Mouse (Mus musculus): ENCODE results near the gene Rpusd4.

Rpusd4 gene

DNA sequence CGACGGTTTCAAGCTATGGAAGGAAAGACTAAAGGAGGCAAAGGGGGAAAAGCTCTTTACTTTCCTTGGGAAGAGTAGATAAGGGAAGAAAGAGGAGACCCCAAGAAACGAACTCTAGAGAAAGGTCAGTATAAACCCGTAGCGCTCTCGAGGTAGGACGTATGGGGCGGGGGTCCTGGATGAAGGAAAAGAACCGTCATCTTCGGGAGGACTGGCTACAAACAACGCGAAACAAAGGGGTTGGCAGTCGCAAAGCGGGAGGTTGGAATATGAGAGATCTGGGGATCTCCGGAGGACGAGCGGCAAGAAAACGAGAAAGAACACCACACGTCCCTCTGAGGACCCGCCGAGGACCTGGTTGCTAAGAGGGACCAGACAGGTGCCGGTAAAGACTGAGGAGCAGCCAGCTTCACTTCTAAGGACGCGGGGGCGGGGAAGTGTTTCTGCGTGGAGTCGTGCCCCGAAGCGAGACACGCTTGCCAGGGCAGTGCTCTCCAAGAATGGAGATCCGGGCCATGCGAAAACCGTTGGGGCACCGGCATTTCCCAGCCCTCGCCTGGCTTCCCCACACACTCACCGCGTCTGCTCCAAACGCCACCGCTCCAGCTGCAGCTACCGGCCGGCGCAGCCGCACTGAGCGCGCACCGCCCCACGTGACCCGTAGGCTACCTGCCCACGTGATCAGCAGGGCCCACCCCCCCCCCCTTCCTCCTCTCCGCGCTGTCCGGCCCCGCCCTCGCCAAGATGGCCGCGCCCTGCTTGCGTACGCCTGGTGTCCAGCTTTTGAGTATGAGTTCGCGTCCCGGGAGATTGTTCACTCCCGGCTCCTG is at the start of gene Rpusd4, which contains the start of gene Fam118b:
TSS of gene Rpusd4 (plus strand) at position 720 of the 830 bp plus-strand sequence.
TSS of gene Fam118b (minus strand) at position 660 of the 830 bp plus-strand sequence.
- DNase-seq: peak; percentile 81 to 89

GRCm38 (mm10) chr9:35217963-35218362 is 49.7 kb upstream of the Rpusd4 start:
- DNase-seq: no peak

- no peak for DNase-seq
These were observed 44.2 kb upstream of the Rpusd4 start for GRCm38 (mm10) chr9:35223466-35223865.

GRCm38 (mm10) chr9:35228671-35229070 is 39.0 kb upstream of the Rpusd4 start:
- no peak for DNase-seq

DNA sequence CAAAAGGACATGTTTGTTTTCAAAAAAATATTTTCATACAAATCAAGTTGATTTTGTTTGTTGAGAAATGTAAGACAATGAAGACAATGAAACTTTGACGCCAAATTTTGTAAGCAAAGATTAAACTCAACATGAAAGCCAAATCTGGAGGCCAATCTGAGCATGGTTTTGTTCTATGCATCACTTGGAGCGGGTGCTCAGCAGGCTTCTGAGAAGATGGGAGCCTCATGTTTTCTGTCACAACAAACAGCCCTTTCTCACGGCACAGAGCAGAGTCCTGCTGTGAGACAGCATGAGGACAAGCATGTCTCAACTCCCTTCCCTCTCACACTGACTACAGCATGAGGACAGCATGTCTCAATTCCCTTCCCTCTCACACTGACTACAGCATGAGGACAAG is 31.7 kb upstream of the Rpusd4 start:
- DNase-seq: no peak

- no peak for DNase-seq
These were observed 29.3 kb upstream of the Rpusd4 start for GRCm38 (mm10) chr9:35238371-35238770.

GRCm38 (mm10) chr9:35238915-35239571 is 28.6 kb upstream of the Rpusd4 start:
- no peak for DNase-seq

- DNase-seq: no peak
These were observed 27.9 kb upstream of the Rpusd4 start for GRCm38 (mm10) chr9:35239734-35240133.

- DNase-seq: no peak
These were observed 20.3 kb upstream of the Rpusd4 start for GRCm38 (mm10) chr9:35247405-35247804.

GRCm38 (mm10) chr9:35249476-35249875 is 18.2 kb upstream of the Rpusd4 start:
- no peak for DNase-seq

DNA sequence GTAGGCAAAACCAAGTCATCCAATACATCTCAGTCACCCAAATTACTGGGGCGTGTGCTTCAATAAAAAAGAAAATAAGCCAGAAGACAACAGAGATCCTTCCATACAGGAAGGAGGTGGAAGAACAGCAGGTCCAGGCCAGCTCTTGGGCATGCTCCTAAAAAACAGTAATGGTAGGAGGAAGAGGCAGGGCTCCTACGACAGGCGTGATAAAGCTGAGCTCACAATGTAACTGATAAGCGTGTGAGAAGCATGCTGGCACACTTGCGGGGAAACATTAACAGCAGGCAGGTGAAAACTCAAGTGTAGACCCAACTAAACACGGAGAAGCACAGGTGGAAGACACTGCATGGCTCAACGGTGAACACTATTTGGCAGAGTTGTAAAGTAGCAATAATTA is 10.3 kb upstream of the Rpusd4 start:
- DNase-seq: no peak

DNA sequence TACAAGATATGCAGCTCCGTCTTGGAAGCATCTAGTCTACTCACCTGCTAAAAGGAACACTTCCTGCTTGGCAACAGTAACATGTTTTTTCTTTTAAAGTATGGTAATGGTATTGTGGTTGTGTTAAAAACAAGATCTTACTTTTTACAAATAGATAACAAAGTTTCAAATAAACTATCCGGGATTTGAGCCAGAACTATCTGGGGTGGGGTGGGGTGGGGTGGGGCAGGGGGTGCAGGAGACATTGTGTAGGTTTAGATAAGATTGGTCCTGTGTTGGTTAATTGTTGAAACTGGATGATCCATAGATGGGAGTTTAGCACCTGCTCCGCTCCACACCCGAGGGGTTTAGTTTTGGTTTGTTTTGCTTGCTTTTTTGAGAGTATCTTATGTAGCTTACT is 5.2 kb upstream of the Rpusd4 start:
- no peak for DNase-seq

DNA sequence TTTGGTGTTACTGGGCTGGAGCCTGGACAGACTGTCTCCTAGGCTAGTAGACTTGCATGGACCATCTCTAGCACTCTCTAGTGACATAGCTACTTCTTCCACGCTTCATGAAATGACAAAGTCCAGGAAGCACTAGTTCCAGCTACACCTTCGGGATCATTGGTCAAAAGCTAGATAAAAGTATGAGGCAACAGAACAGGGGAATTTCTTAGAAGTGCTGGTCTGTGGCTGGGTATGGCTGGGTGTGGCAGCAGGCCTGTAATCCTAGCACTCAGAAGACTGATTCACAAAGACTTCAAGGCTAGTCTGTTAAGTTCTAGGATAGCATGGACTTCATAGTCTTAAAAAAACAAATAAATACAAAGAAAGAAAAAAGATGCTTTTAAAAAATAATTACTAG is 4.2 kb upstream of the Rpusd4 start:
- no peak for DNase-seq

GRCm38 (mm10) chr9:35264509-35264908 is 3.2 kb upstream of the Rpusd4 start:
- no peak for DNase-seq

- no peak for DNase-seq
These were observed 481 bp downstream of the Rpusd4 start for GRCm38 (mm10) chr9:35267976-35268715.

DNA sequence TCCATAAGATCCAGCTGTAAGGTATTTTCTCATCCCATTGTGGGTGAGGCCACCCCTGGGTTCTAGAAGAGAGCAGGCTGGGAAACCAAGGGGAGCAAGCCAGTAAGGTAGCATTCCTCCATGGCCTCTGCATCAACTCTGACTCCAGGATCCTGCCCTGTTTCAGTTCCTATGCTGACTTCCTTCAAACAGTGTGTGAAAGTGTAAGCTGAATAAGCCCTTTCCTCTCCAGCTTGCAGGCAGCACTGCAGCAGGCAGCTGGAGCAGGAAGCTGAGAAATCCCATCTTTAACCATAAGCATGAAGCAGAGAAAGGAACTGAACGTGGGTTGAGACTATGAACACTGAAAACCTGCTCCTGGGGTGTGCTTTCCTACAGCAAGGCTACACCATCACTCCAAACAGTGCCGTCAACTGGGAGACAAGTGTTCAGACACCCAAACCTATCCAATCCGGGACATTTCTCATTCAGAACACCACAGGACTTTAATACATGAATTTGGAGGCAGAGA is 10.2 kb downstream of the Rpusd4 start:
- DNase-seq: no peak

DNA sequence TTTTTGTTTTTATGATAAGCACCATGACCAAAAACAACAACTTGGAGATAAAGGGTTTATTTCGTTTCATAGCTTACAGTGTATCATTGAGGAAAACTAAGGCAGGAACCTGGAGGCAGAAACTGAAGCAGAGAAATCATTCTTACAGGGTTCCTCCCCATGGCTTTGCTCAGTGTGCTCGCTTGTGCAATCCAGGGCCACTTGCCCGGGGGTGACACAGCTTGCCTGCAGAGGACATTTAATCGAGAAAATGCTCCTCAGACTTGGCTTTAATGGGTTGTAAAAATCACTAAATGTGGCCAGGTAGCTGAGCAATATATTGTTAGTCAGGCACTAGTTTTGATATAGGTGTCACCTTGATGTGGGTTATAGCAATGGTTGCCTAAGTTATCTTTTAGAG is 10.8 kb downstream of the Rpusd4 start:
- no peak for DNase-seq

DNA sequence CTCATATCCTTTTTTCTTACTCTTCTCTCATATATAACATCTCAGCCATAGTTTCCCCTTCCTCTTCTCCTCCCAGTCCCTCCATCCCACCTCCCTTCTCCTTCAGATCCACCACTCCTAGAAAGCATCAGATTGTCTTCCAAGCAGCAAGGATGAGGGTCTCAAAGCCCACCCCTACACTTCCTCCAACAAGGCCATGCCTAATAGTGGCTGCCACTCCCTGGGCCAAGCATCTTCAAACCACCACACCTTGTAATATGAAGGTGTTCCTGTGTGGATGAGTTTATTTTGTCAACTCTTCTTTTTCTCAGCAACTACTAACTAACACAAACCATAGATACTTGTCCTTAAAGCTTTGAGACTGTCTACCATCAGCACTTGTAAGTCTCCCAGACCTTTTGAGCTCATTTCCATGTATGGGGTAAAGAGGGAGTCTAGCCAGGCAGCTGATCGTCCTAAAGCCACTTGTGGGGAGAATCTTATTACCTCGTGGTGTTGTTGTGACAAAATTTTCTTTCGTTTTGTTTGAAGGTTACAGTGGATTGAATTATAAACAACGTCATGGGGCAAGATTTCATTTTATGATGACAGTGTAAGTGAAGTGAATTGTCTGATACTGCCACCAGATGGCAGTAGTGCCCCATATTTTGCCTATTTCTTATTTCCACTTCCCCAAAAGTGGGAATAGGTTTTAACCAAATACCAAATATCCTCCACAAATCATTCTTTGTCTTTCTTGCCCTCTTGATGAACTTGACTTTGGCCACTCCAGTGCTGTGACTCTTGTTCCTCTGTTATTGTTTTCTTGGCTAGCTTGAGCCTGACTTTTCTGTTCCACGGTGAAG is 14.6 kb downstream of the Rpusd4 start:
- DNase-seq: peak in 1 of 2 experiments; percentile 44

- no peak for DNase-seq
These were observed 15.2 kb downstream of the Rpusd4 start for GRCm38 (mm10) chr9:35282851-35283200.

DNA sequence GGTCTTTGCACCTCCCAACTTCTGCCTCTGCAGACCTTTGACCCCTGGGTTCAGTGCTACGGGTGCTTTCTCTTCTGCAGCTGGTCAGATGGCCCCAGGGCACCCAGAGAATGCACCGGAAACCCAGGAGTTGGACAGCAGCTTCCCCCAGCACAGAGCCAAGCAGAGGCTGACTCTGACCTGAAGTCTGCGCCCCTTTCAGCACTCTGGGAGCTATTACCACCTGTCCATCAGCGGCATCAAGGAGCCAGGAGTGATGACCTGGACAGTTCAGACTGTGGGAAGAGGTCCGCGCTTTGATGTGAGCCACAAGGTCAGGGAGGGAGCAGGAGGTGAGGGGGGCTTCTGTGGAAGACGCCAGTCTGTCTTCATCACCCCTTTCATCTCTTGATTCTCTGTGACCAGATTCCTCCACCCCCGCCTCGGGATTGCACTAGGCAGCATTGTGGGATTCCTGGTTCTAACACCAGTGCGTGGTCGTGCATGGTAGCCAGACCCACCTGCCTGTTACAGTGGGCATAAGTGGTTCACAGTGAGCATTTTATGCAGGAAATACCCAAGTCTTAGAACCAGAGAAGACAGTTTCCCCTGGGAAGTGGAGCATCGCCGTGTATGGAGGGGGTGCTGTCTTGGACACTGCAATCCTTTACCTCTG is 15.9 kb downstream of the Rpusd4 start:
- DNase-seq: no peak

GRCm38 (mm10) chr9:35284351-35284750 is 16.7 kb downstream of the Rpusd4 start:
- no peak for DNase-seq

DNA sequence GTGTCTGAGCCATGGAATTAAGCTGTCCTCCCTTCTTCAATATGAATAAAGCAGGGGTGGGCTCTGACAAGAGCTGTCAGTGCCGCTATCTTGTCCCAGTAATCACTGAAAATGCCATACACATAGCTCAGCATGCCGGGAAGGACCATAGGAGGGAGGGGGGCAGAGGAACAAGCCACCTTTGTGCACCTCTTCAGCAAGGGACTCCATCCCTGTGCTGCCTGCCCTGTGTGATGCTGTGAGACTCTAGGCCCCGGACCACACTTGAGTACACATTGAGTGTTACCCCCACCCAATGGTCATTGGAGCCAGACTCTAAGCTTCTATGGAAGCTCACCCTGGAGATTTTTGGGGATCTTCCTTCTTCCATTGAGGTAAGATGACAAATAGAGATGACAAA is 18.7 kb downstream of the Rpusd4 start:
- no peak for DNase-seq
